Mouse (Mus musculus): ENCODE measurements around the gene Chrng.

Gene Chrng

GRCm38 (mm10) chr1:87258484-87258883 is 54.0 kb downstream of the Chrng start:
- DNase-seq = no peak

DNA sequence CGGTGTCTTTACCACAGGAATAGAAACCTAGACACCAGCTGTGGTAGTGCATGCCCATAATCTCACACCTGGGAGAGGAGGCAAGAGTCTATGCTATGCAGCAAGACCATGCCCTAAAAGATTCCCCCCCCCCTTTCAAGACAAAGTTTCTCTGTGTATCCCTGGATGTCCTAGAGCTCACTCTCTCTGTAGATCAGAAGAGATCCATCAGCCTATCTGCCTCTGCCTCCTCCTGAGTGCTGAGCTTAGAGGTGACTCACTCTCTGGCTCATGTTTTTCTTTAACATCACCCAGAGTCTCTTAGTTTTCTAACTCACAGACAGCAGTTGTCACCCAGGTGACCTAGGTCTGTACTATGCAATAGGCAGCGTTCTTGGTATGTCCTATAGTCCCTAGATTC is 54.9 kb downstream of the Chrng start:
- no peak for DNase-seq

Measured in thymus, postnatal 25 days (tissue).